17 mouse cellular contexts compared by ENCODE assay signal in the genomic region with DNA sequence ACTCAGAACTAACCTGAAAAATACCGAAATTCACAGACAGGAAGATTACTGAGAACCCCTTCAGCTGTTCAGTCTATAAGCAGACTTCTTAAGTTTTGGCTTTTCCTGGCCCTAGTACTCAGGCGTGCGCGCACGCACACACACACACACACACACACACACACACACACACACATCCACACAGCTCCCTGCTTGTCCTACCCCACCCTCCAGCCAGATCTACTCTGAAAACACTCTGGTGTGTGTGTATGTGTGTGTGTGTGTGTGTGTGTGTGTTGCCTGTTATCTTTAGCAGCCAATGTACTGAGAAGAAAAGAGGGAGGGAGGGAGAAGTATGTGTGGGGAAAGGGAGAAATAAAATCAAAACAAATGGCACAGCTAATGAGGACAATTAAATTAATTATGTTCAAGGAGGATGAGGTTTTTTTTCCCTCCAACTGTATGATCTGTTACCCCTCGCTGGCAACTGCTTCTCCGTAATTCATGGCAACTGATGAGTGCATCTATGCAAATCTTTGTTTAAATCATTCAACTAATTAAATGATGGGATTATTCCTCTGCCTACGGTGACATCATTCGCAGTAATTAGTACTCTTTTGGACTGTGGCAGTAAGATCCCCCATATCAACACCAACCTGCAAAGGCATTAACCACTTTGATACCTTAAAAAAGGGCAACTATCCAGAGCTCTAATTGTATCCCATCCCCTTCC.
DNase-seq lines count a peak whose midpoint lies in the region; ATAC-seq lines count a peak whose summit lies in the region.
"Had no signal": no experiment of that assay in that cellular context is flagged by ENCODE, and none has a peak within 500 bp of the region (broad histone marks: within the 10 kb centered on the region; RNA-seq: fewer than 3 reads in every experiment).

No protein-coding gene starts in this region.

- no peak overlapping the region for H3K4me2 ChIP-seq in neural tube, embryonic 12.5 days (replicated peaks)
- H3K4me2 ChIP-seq in forebrain, embryonic 14.5 days (ENCODE audit: low read length): peak overlapping the region; percentile 36
- H3K4me2 ChIP-seq in midbrain, embryonic 11.5 days: no peak overlapping the region
- peak overlapping the region; percentile 19; the same call in 1 of the 2 replicates for H3K4me2 ChIP-seq in neural tube, embryonic 15.5 days
- H3K4me2 ChIP-seq: liver, embryonic 12.5 days had no signal

- intact Hi-C loops in heart, postnatal 10 days (cut with DNase I): no loop called here

- ATAC-seq in neural tube, embryonic 12.5 days (ENCODE audit: low FRiP score, low read depth): peak; percentile 14; the same call in 1 of the 2 replicates
- peak; percentile 59 for ATAC-seq in forebrain, embryonic 14.5 days
- ATAC-seq in midbrain, embryonic 11.5 days (ENCODE audit: low FRiP score): no peak
- ATAC-seq in neural tube, embryonic 15.5 days (ENCODE audit: low FRiP score): no peak
- no peak for ATAC-seq in activated CD4-positive, CD25-positive, alpha-beta regulatory T cell, adult 4 months
- ATAC-seq: intestine, postnatal 0 days; liver, embryonic 12.5 days had no signal

- DNase-seq in neural tube, embryonic 10.5 days (ENCODE audit: extremely low spot score, low spot score): no peak
- DNase-seq in forebrain, embryonic 14.5 days (ENCODE audit: low spot score): peak; percentile 94
- no peak for DNase-seq in midbrain, embryonic 11.5 days (ENCODE audit: low spot score, missing footprints)
- no peak for DNase-seq in heart, postnatal 10 days
- DNase-seq in frontal cortex, adult 2 months (ENCODE audit: extremely low spot score in 1 of 2, low spot score in 1 of 2): no peak
- DNase-seq: adrenal gland, adult 8-10 months; cerebellum, adult 2 months; gastrocnemius, postnatal 10 days; heart, postnatal 14 days; layer of hippocampus, postnatal 36 days; left cerebral cortex, postnatal 4 days; right cerebral cortex, postnatal 25 days had no signal

- H3K27ac ChIP-seq in neural tube, embryonic 12.5 days: no peak overlapping the region
- peak overlapping the region; percentile 72 for H3K27ac ChIP-seq in forebrain, embryonic 14.5 days (ENCODE audit: low read depth, low read length)
- H3K27ac ChIP-seq in midbrain, embryonic 11.5 days (ENCODE audit: low read depth, low read length): no peak overlapping the region
- no peak overlapping the region for H3K27ac ChIP-seq in neural tube, embryonic 15.5 days (replicated peaks)
- H3K27ac ChIP-seq: liver, embryonic 12.5 days had no signal

- no peaks in the 10 kb centered on the region for H3K9me3 ChIP-seq in neural tube, embryonic 12.5 days
- H3K9me3 ChIP-seq in forebrain, embryonic 14.5 days (replicated peaks; ENCODE audit: control insufficient read depth, low read length): no peaks in the 10 kb centered on the region
- H3K9me3 ChIP-seq in midbrain, embryonic 11.5 days (ENCODE audit: control insufficient read depth, low read length): no peaks in the 10 kb centered on the region
- no peaks in the 10 kb centered on the region for H3K9me3 ChIP-seq in neural tube, embryonic 15.5 days (replicated peaks)
- H3K9me3 ChIP-seq: liver, embryonic 12.5 days had no signal

- peaks cover 34% of the 10 kb centered on the region for H3K4me1 ChIP-seq in neural tube, embryonic 12.5 days
- peaks cover 36% of the 10 kb centered on the region for H3K4me1 ChIP-seq in forebrain, embryonic 14.5 days (ENCODE audit: control insufficient read depth, insufficient read depth, low read length)
- H3K4me1 ChIP-seq in midbrain, embryonic 11.5 days (ENCODE audit: control insufficient read depth, insufficient read depth, low read length): peaks cover 9% of the 10 kb centered on the region
- peaks cover 63% of the 10 kb centered on the region for H3K4me1 ChIP-seq in neural tube, embryonic 15.5 days
- H3K4me1 ChIP-seq: liver, embryonic 12.5 days had no signal

- H3K4me3 ChIP-seq in neural tube, embryonic 12.5 days: no peak overlapping the region
- H3K4me3 ChIP-seq in forebrain, embryonic 14.5 days (ENCODE audit: low read depth, low read length): peak overlapping the region; percentile 4; the same call in 1 of the 2 replicates
- H3K4me3 ChIP-seq in midbrain, embryonic 11.5 days (ENCODE audit: low read depth, low read length): peak overlapping the region; percentile 4; the same call in 1 of the 2 replicates
- no peak overlapping the region; the same call in 1 of the 2 replicates for H3K4me3 ChIP-seq in neural tube, embryonic 15.5 days (replicated peaks)
- H3K4me3 ChIP-seq: liver, embryonic 12.5 days had no signal

- no peaks in the 10 kb centered on the region for H3K36me3 ChIP-seq in neural tube, embryonic 12.5 days
- no peaks in the 10 kb centered on the region for H3K36me3 ChIP-seq in forebrain, embryonic 14.5 days (ENCODE audit: control insufficient read depth, insufficient read depth, low read length)
- no peaks in the 10 kb centered on the region for H3K36me3 ChIP-seq in midbrain, embryonic 11.5 days (ENCODE audit: control insufficient read depth, insufficient read depth, low read length)
- H3K36me3 ChIP-seq in neural tube, embryonic 15.5 days: no peaks in the 10 kb centered on the region
- H3K36me3 ChIP-seq: liver, embryonic 12.5 days had no signal

- no peak overlapping the region for H3K9ac ChIP-seq in neural tube, embryonic 12.5 days
- H3K9ac ChIP-seq in forebrain, embryonic 14.5 days (ENCODE audit: low read length): 0 out of 2 replicates have a peak overlapping the region, but pooled peaks have one; percentile 32
- H3K9ac ChIP-seq in midbrain, embryonic 11.5 days (ENCODE audit: low read length): no peak overlapping the region
- H3K9ac ChIP-seq in neural tube, embryonic 15.5 days (replicated peaks): no peak overlapping the region
- H3K9ac ChIP-seq: liver, embryonic 12.5 days had no signal

- no peaks in the 10 kb centered on the region for H3K27me3 ChIP-seq in neural tube, embryonic 12.5 days (replicated peaks)
- no peaks in the 10 kb centered on the region for H3K27me3 ChIP-seq in forebrain, embryonic 14.5 days (replicated peaks; ENCODE audit: control insufficient read depth, insufficient read depth, low read length)
- no peaks in the 10 kb centered on the region; the same call in 1 of the 2 replicates for H3K27me3 ChIP-seq in midbrain, embryonic 11.5 days (ENCODE audit: control insufficient read depth, insufficient read depth, low read length)
- H3K27me3 ChIP-seq in neural tube, embryonic 15.5 days (replicated peaks): 0 out of 2 replicates have a peak, but pooled peaks cover 7% of the 10 kb centered on the region

- 68% methylated on average over 9 of the region's 9 CpGs for WGBS in neural tube, embryonic 12.5 days
- 13% methylated on average over 9 of the region's 9 CpGs for WGBS in forebrain, embryonic 14.5 days
- WGBS in midbrain, embryonic 11.5 days: 63% methylated on average over 9 of the region's 9 CpGs
- 52% methylated on average over 9 of the region's 9 CpGs for WGBS in neural tube, embryonic 15.5 days

Comparison
In these comparisons a context has a peak if more than half of its experiments do, and no peak if none do; other contexts are left out.
1. ATAC-seq: peak in neural tube, embryonic 12.5 days (single experiment) and forebrain, embryonic 14.5 days (single experiment); none in midbrain, embryonic 11.5 days (single experiment), neural tube, embryonic 15.5 days (single experiment) and activated CD4-positive, CD25-positive, alpha-beta regulatory T cell, adult 4 months (single experiment).
2. H3K4me2 ChIP-seq: peak in forebrain, embryonic 14.5 days (single experiment) and neural tube, embryonic 15.5 days (single experiment); none in neural tube, embryonic 12.5 days (single experiment) and midbrain, embryonic 11.5 days (single experiment).
3. H3K4me3 ChIP-seq: peak in forebrain, embryonic 14.5 days (single experiment) and midbrain, embryonic 11.5 days (single experiment); none in neural tube, embryonic 12.5 days (single experiment) and neural tube, embryonic 15.5 days (single experiment).